Mouse (Mus musculus) small intestine, adult 2 months (tissue): ENCODE data around the gene Vps52. TPM values are rescaled to one million over a fixed set of nuclear protein-coding genes. Genes with fewer than 3 reads are reported as not detected.

Source experiments
- H3K27ac ChIP-seq: fragments of 200-500 bp; 2 replicates; pipeline ENCODE4 v1.5.1; 2012; ENCODE audit warnings: low read depth, low read length, control low read depth, inconsistent platforms; ENCODE audit not compliant: insufficient read depth
- H3K27me3 ChIP-seq: fragments of 200-500 bp; 2 replicates; pipeline ENCODE4 v1.6.1; 2012; ENCODE audit warnings: mild to moderate bottlenecking, moderate library complexity, low read length, inconsistent platforms; ENCODE audit not compliant: control insufficient read depth, insufficient read depth
- H3K36me3 ChIP-seq: fragments of 200-500 bp; 2 replicates; pipeline ENCODE4 v1.6.1; 2012; ENCODE audit warnings: mild to moderate bottlenecking, low read length, control low read depth, inconsistent platforms; ENCODE audit not compliant: control insufficient read depth, insufficient read depth
- H3K4me1 ChIP-seq: fragments of 200-500 bp; 2 replicates; pipeline ENCODE4 v1.6.1; 2012; ENCODE audit warnings: low read length, inconsistent platforms, mixed read lengths; ENCODE audit not compliant: control insufficient read depth, insufficient read depth, insufficient read length
- H3K4me3 ChIP-seq: fragments of 200-500 bp; 2 replicates; pipeline ENCODE4 v1.5.1; 2012; ENCODE audit warnings: low read depth, mild to moderate bottlenecking, control low read depth, inconsistent platforms, low read length, moderate library complexity
- CTCF ChIP-seq: fragments of 200-500 bp; IDR thresholded peaks from 2 replicates; pipeline ENCODE4 v1.5.1; 2012; ENCODE audit warnings: low read depth, mild to moderate bottlenecking, control low read depth, inconsistent platforms, low read length, moderate library complexity, mixed read lengths; ENCODE audit not compliant: insufficient replicate concordance, insufficient read length; ENCODE audit errors: extremely low read depth
- POLR2A ChIP-seq: fragments of 200-500 bp; IDR thresholded peaks from 2 replicates; pipeline ENCODE4 v1.6.1; 2012; ENCODE audit warnings: low read depth, mild to moderate bottlenecking, control low read depth, inconsistent platforms, low read length, moderate library complexity
- WGBS: fragments of 180-500 bp; shearing (Covaris S2); methylation state at CpG from one replicate; pipeline ENCODE4 v1.1.7; 2018; 5-methylcytosine and 5-hydroxymethylcytosine counted together
- polyA plus RNA-seq: library from polyadenylated mRNA; depleted of rRNA; stranded (reverse); fragments of >200 nt; gene quantifications from 2 replicates; pipeline ENCODE4 v1.2.3, GENCODE M21; 2012

The Vps52 gene
- polyA plus RNA-seq, 1 experiment, result 52.3 TPM

GRCm38 (mm10) chr17:33938783-33939182 lies 16.8 kb upstream of the Vps52 start:
- Histone ChIP-seq H3K36me3 (peaks cover 11% of the 10 kb centered on the region), H3K27me3 (no peaks in the 10 kb centered on the region), H3K27ac (no peak overlapping the region), H3K4me1 (peaks cover 13% of the 10 kb centered on the region), H3K4me3 (no peak overlapping the region)
- TF ChIP-seq CTCF (no peak), POLR2A (no peak)
- 64% methylated on average over 11 of the region's 11 CpGs for WGBS

- H3K36me3 ChIP-seq, result peaks cover 9% of the 10 kb centered on the region
- H3K27me3 ChIP-seq, result no peaks in the 10 kb centered on the region
- WGBS, result under 1% methylated on average over 36 of the region's 36 CpGs
- peak within 1 kb of the TSS; percentile 94 for H3K4me3 ChIP-seq
- no peak within 1 kb of the TSS for H3K27ac ChIP-seq
- peaks cover 13% of the 10 kb centered on the region for H3K4me1 ChIP-seq
- TF ChIP-seq POLR2A (no peak), CTCF (no peak)
These were observed 15.3 kb upstream of the Vps52 start, which contains the start of the genes Pfdn6 and Wdr46 for GRCm38 (mm10) chr17:33940206-33940805. Gene Pfdn6, minus strand, starts transcription at chr17:33940343. Gene Wdr46, plus strand, starts transcription at chr17:33940660.

GRCm38 (mm10) chr17:33940981-33941380 lies 14.6 kb upstream of the Vps52 start:
- WGBS, result 1% methylated on average over 26 of the region's 26 CpGs
- peaks cover 13% of the 10 kb centered on the region for H3K4me1 ChIP-seq
- no peak for TF ChIP-seq POLR2A
- no peak for TF ChIP-seq CTCF
- peaks cover 6% of the 10 kb centered on the region for H3K36me3 ChIP-seq
- H3K4me3 ChIP-seq, result peak overlapping the region; percentile 94
- H3K27ac ChIP-seq, result no peak overlapping the region
- H3K27me3 ChIP-seq, result no peaks in the 10 kb centered on the region

- Histone ChIP-seq H3K27me3 (no peaks in the 10 kb centered on the region), H3K27ac (no peak overlapping the region), H3K4me3 (peak overlapping the region; percentile 94), H3K36me3 (peaks cover 6% of the 10 kb centered on the region), H3K4me1 (peaks cover 13% of the 10 kb centered on the region)
- WGBS, result 43% methylated on average over 19 of the region's 19 CpGs
- TF ChIP-seq POLR2A (peak; percentile 21; the same call in 1 of the 2 replicates), CTCF (no peak)
These were observed 14.2 kb upstream of the Vps52 start for GRCm38 (mm10) chr17:33941381-33941780.

GRCm38 (mm10) chr17:33943454-33943853 lies 12.2 kb upstream of the Vps52 start:
- TF ChIP-seq POLR2A (no peak), CTCF (no peak)
- Histone ChIP-seq H3K36me3 (peaks cover 5% of the 10 kb centered on the region), H3K27ac (no peak overlapping the region), H3K4me1 (peaks cover 18% of the 10 kb centered on the region), H3K27me3 (no peaks in the 10 kb centered on the region), H3K4me3 (no peak overlapping the region)
- WGBS, result 94% methylated on average over 15 of the region's 15 CpGs

GRCm38 (mm10) chr17:33947430-33948089 lies 8.1 kb upstream of the Vps52 start:
- no peak overlapping the region for H3K27ac ChIP-seq
- no peaks in the 10 kb centered on the region for H3K27me3 ChIP-seq
- H3K4me3 ChIP-seq, result no peak overlapping the region
- 69% methylated on average over 10 of the region's 10 CpGs for WGBS
- peaks cover 27% of the 10 kb centered on the region for H3K4me1 ChIP-seq
- no peak for TF ChIP-seq CTCF
- no peak for TF ChIP-seq POLR2A
- peaks cover 9% of the 10 kb centered on the region for H3K36me3 ChIP-seq
